Mouse (Mus musculus) testis, adult 2 months (tissue): ENCODE results near the gene Ptpre. TPM values are rescaled to one million over a fixed set of nuclear protein-coding genes. Genes with fewer than 3 reads are reported as not detected.
A peak's percentile ranks its signal among the peaks of the same experiment; 100 is the strongest.
"Not testable (repeated sequence)": the region's sequence is repeated elsewhere in the genome, so short reads cannot be mapped to it uniquely, and the experiment has no call there.

ENCODE experiments used
- H3K27ac ChIP-seq: fragments of 200-500 bp; 2 replicates; pipeline ENCODE4 v1.5.1; 2012; ENCODE audit warnings: low read depth, low read length; ENCODE audit not compliant: control insufficient read depth, insufficient read depth
- H3K27me3 ChIP-seq: fragments of 200-500 bp; 2 replicates; pipeline ENCODE4 v1.6.1; 2012; ENCODE audit warnings: mild to moderate bottlenecking, low read length, moderate library complexity; ENCODE audit not compliant: control insufficient read depth, insufficient read depth
- H3K36me3 ChIP-seq: fragments of 200-500 bp; 2 replicates; pipeline ENCODE4 v1.6.1; 2012; ENCODE audit warnings: mild to moderate bottlenecking, low read length; ENCODE audit not compliant: control insufficient read depth, insufficient read depth
- H3K4me1 ChIP-seq: fragments of 200-500 bp; 2 replicates; pipeline ENCODE4 v1.6.1; 2012; ENCODE audit warnings: low read length; ENCODE audit not compliant: control insufficient read depth, insufficient read depth
- H3K4me3 ChIP-seq: fragments of 200-500 bp; 2 replicates; pipeline ENCODE4 v1.5.1; 2012; ENCODE audit warnings: low read depth, mild to moderate bottlenecking, low read length, moderate library complexity, mixed read lengths; ENCODE audit not compliant: control insufficient read depth
- CTCF ChIP-seq: fragments of 200-500 bp; IDR thresholded peaks from 2 replicates; pipeline ENCODE4 v1.5.1; 2012; ENCODE audit warnings: low read depth, mild to moderate bottlenecking, inconsistent platforms, low read length, moderate library complexity; ENCODE audit not compliant: control insufficient read depth, insufficient read depth, insufficient replicate concordance
- POLR2A ChIP-seq: fragments of 200-500 bp; IDR thresholded peaks from 2 replicates; pipeline ENCODE4 v1.6.1; 2012; ENCODE audit warnings: low read depth, mild to moderate bottlenecking, inconsistent platforms, low read length, moderate library complexity; ENCODE audit not compliant: control insufficient read depth
- polyA plus RNA-seq: library from polyadenylated mRNA; depleted of rRNA; stranded (reverse); fragments of >200 nt; gene quantifications from 2 replicates; pipeline ENCODE4 v1.2.3, GENCODE M21; 2012; rRNA removed

The Ptpre gene
- polyA plus RNA-seq: 5.4 and 7.2 TPM in 2 replicates

DNA sequence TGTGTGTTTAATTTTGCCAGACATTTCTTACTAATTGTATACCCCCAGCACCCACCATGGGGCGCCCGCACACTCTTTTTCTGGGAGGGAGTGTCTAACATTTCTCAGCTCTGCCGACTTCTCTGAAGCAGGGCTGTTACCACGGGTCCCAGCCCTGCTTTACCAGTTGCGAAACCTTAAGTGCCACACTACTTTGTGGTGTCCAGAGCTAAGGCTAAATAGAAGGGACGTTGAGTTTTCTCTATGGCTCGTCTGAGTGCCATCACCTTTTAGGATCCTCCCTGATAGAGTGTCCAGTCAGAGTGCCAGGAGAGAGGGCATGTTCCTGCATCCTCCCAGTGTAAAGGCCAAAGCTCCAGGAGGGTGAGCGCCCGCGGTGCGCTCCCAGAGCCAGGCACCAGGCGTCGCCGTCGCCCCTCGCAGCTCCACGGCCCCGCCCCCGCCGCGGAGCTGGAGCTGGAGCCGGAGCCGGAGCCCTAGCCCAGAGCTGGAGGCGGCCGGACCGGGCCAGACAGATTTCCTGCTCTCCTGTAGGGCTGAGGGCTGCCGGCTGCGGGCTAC, at the start of gene Ptpre:
Ptpre (plus strand) TSS at position 141 of the 561 bp plus-strand sequence.
- H3K27ac ChIP-seq: peak within 1 kb of the TSS; percentile 65
- H3K4me3 ChIP-seq: peak within 1 kb of the TSS; percentile 76
- peaks cover 11% of the 10 kb centered on the region for H3K4me1 ChIP-seq
- no peaks in the 10 kb centered on the region for H3K36me3 ChIP-seq
- no peaks in the 10 kb centered on the region for H3K27me3 ChIP-seq
- TF ChIP-seq POLR2A (no peak; the same call in 1 of the 2 replicates), CTCF (peak; percentile 51)

DNA sequence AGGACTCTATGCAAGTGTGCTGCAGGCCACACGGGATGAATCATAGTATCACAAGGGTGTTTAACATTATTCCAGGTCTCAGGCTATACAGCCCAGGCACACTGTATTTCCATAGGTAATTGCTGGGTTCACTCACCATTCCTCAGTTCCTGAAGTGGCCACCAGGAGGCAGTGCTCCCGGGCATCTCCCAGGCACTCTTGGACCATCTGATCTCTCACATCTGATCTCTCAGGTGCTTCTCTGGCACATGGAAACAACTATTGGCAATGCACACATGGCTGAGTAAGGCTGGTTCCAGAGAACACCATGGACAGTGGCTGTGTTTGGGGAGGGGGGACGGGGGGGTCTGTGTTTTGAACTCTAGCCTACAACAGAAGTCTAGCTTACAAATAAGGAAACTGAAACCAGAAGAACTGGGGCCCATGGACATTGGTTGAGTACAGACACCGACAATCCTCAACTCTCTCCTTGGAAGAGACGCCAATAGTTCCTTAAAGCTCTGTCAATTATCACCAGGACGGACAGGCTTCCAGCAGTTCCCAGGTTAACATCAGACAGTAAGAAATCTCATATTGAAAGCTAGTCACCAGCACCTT, 49.0 kb upstream of the Ptpre start:
- Histone ChIP-seq H3K4me1 (no peaks in the 10 kb centered on the region), H3K27ac (no peak overlapping the region), H3K27me3 (no peaks in the 10 kb centered on the region), H3K36me3 (no peaks in the 10 kb centered on the region), H3K4me3 (no peak overlapping the region)
- TF ChIP-seq POLR2A (no peak), CTCF (peak; percentile 66; the same call in 1 of the 2 replicates)

DNA sequence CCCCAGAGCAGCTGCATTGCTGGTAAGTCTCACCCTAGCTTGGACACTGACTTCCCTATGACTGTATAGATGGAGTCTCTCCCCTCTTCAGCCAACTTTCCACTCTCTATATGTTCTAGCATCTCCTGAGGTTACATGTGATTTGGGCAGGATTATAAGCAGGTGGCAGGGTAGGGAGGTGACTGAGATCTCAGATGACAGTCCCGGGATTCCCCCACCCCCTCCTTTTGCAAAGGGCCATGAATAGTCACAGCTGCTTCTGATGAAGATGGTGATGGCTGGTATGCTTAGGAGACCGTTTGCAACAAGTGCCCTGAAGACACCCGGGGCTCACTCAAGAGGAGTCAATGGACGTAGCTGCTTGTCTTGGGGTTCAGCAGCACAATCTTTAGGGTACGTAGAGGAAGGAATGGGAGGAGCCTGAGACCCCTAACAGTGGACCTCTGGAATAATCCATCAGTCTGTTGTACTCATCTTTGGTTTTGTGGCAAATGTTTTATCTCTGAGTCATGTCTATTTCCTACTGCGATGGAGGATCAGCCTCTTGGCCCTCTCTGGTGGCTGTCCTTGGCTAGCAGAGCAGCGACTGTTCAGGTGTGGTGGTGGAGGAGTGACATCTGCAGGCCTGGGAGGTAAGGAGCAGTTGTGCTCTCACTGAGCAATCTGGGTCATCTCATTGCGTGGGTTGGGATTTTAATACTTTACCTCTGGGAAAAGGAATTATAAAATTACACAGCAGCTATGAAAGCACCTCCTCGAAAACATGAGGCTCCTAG, 47.4 kb upstream of the Ptpre start:
- no peaks in the 10 kb centered on the region for H3K36me3 ChIP-seq
- no peak overlapping the region for H3K27ac ChIP-seq
- H3K4me1 ChIP-seq: no peaks in the 10 kb centered on the region
- no peak for TF ChIP-seq POLR2A
- no peak overlapping the region for H3K4me3 ChIP-seq
- no peaks in the 10 kb centered on the region for H3K27me3 ChIP-seq

DNA sequence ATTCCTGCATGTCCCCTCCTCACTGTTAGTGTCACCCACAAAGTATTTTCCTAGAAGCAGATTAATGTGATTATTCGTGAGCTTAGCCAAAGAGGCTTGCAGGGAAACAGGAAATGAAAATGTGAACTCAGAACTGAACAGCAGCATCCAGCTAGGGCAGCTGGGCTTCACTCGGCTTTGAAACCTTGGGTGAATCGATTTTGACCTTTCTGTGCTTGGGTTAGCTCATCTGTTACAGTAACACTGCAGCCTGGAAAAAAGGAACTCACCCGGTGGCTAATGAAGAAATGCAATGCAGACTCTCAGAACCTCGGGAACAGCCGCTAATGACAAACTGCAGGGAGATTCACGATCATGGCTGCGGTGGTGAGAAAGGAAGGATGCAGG, 46.8 kb upstream of the Ptpre start:
- Histone ChIP-seq H3K27me3 (no peaks in the 10 kb centered on the region), H3K27ac (no peak overlapping the region), H3K36me3 (no peaks in the 10 kb centered on the region), H3K4me1 (no peaks in the 10 kb centered on the region), H3K4me3 (no peak overlapping the region)
- no peak for TF ChIP-seq POLR2A
- no peak for TF ChIP-seq CTCF

DNA sequence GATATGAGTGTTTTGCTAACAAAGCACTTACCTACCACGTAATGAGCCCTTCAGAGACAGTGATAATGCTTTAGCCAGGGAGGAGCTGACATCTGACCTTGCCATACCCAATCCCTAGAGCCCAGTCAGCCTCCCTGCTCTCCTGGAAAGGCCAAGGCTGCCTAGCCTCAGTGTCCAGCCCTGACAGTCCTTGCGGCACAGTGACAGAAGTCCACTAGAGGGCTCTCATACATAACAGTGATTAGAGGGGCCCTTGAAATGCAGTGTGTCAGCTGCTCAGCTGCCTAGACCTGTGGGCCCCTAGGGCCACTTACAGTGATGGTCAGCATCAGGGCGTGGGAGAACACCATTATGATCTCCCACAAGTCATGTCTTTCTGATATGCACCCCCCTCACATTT, 42.0 kb upstream of the Ptpre start:
- Histone ChIP-seq H3K27ac (no peak overlapping the region), H3K27me3 (no peaks in the 10 kb centered on the region), H3K4me1 (no peaks in the 10 kb centered on the region), H3K4me3 (no peak overlapping the region), H3K36me3 (no peaks in the 10 kb centered on the region)
- TF ChIP-seq CTCF (peak; percentile 27; the same call in 1 of the 2 replicates), POLR2A (no peak)

DNA sequence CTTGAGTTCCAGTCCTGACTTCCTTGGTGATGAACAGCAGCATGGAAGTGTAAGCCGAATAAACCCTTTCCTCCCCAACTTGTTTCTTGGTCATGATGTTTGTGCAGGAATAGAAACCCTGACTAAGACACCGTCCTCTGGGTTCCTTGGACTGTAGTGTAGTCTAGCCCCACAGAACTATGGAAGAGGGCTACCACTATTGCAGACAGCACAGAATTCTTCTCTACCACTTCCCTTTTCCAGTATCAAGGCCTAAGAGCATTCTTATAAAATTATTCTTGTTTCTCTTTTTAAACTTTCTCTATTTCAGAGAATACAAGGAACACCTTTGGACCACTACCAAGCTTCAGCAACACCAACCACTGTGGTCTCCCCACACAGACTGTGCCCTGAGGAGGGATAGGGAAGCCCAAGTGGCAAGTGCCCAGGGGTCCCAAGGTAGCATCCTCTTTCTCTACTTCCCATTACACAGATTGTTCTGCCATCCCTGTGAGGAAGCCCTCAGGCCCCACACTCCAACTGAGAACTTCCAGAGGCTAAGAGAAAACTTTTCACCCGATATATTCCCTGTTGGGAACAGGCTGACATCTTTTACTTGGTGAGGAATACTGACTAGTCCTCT, 38.6 kb upstream of the Ptpre start:
- no peaks in the 10 kb centered on the region for H3K27me3 ChIP-seq
- H3K36me3 ChIP-seq: no peaks in the 10 kb centered on the region
- TF ChIP-seq CTCF: no peak
- no peak for TF ChIP-seq POLR2A
- no peaks in the 10 kb centered on the region for H3K4me1 ChIP-seq
- H3K4me3 ChIP-seq: no peak overlapping the region
- no peak overlapping the region for H3K27ac ChIP-seq

DNA sequence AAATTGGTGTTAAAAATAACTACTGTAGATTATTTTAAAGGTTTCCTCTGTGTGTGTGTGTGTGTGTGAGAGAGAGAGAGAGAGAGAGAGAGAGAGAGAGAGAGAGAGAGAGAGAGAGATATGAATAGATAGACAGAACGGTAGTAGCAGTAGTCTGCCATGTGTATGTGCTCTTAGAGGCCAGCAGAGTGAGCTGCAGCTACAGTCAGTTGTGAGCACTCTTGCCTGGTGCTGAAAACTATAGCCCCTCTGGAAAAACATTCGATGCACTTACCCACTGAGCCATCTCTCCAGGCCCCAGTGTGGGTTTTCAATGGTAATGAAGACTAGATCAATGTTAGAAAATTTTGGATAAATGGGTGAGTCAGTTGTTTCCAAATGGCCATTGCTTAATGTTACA, 37.9 kb upstream of the Ptpre start:
- Histone ChIP-seq H3K4me3 (no peak overlapping the region), H3K36me3 (no peaks in the 10 kb centered on the region), H3K27me3 (no peaks in the 10 kb centered on the region), H3K27ac (no peak overlapping the region), H3K4me1 (no peaks in the 10 kb centered on the region)
- TF ChIP-seq CTCF (no peak), POLR2A (no peak)

DNA sequence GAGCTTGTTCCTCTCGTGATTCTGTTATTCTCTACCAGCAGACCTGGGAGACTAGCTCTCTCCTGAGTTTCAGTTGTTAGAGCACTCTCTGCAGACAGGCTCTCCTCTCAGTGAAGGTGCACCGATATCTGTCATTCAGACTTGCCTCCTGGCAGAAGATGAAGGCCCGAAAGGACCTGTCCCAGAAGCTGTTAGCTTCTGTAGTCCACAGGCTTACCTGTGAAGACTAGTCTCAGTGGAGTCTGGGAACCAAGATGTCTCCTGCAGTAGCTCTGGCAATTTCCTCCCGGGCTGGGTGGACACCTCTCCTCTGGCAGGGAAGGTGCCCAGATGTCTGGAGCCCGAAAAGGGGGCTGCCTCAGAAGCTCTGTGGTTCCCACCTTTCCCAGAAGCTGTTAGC, 30.8 kb upstream of the Ptpre start:
- H3K4me3 ChIP-seq, H3K36me3 ChIP-seq, H3K4me1 ChIP-seq, H3K27ac ChIP-seq, H3K27me3 ChIP-seq: not testable (repeated sequence)
